Mouse (Mus musculus) retina, embryonic 14.5 days (tissue): ENCODE measurements around the gene Igf1r.

Source experiments
- DNase-seq: peaks from one replicate; pipeline ENCODE4 v3.0.0-alpha.2; 2015; ENCODE audit warnings: low spot score

The Igf1r gene

GRCm38 (mm10) chr7:68119605-68120004 is 167.0 kb downstream of the Igf1r start:
- DNase-seq = no peak

DNA sequence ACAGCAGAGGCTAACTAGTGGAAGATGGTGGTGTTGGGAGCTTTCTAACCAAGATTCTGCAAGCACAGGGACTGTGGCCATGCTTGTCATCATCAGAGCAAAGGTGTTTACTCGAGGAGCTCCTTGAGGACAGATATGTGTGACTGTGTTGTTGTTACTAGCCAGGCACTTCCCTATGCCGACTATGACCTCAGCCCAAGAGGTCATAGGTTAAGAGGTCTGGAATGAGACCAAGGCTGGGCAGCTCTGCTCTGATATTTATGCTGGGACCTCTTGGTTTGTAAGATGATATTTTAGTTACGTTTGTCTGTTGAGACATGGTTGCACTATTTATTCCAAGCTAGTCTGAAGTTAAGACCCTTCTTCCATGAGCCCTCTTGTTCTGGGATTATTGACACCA is 169.8 kb downstream of the Igf1r start:
- DNase-seq = no peak

GRCm38 (mm10) chr7:68125347-68125746 is 172.7 kb downstream of the Igf1r start:
- no peak for DNase-seq

DNA sequence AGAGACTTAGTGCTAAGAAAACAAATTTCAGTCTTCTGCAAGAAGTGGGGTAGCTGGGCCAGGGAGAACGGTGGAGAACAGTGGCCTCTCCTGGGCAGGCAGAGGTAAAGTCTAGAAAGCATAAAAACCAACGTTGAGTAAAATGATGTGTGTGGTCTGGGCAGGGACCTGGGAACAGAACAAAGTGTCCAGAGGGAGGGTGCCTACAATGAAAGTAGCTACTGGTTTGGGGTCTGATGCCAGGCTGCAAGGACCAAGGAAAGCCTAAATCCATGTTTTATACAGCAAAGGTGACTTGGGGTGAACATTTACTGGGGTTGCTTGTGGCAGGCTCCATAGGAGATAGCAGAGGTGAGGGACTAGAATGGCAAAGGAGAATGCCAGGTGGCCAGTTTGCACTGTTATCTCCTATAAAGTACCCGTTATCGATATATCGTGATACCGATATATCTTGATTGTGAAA is 175.2 kb downstream of the Igf1r start:
- DNase-seq = peak; percentile 60

DNA sequence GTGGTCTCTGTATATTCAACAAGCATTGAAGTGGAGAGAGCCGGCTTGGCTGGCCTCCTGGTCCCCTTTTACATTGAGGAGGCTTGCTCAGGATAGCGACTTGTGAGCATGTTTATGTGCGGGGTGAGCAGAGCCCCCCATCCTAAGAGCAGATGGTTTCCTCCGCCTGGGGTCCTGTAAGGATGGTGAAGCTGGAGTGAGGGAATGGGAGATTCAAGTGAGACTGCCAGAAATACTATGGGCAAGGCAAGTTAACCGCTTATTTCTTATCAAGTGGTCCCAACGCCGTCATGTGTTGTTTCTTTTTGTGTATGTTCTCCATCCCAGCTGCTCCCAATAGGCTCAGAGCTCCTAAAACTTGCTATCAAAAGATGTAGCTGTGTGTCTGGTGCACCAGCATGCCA is 175.6 kb downstream of the Igf1r start:
- peak; percentile 40 for DNase-seq

DNA sequence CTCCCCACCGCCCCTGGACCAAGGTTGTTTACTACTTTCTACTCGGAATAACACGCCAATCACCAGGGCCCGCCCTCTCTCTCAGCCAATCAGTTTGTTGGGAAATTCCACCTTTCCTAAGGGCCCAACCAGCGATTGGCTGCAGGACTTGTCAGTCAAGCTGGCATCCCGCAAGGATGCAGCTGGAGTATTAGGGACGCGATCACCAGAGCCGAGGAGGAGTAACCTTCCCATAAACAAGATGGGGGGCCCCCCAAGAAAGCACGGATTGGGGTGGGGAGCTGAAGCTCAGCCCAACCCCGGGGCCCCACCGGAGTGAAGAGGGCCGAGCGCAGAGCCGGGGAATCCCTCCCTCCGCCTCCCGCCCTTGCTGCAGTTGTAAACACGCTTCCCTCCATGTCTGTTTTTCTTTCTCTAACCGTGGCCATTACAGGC is 176.5 kb downstream of the Igf1r start:
- DNase-seq = peak; percentile 99

DNA sequence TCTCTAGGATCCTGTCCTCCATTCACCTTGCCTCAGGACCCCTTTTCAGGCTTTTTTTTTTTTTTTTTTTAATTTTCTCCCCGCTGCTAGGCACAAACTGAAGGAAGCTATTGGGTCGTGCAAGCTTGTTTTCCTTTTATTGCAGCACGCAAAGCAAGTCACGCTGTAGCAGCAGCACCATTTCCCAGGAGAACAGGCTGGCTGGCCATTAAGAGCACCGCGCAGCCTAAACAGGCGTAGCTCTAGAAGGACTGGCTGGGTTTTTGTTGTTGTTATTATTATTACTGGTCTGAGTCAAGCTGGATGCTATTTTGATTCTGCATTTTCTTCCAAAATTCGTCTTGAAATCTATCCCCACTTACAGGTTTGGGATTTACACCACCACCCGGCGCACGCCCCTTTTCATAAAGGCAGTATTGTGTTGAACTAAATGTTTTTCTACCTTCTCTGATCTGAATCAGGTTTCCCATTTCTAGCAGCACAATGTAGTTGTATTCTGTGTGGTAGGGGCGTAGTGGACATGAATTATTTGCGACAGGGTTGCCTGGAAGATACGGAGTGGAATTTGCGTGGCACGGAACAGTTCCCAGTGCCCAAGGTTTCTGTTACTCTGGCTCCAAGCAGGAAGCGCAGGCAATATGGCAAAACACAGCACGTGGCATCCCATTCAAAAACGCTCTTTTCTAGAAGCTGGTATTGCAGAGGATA is 177.1 kb downstream of the Igf1r start:
- peak; percentile 93 for DNase-seq

GRCm38 (mm10) chr7:68130950-68131580 is 178.4 kb downstream of the Igf1r start:
- no peak for DNase-seq

DNA sequence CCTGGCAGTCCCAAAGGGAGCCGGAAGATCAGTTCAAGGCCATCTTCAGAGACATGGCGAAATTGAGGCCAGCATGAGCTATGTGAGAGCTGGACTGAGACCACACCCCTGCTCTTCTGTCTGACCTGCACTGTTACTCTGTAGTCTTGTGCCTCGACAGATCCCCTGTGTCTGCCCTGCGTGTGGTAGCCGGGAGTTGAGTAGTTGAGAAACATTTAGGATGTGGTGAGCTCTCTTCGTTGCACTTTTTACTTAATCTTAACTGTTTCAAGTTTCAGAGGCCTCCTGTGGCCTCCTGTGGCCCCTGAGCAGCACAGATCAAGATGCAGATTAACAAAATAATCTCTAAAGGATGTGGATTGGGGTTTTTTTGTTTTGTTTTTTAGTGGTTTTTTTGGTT is 181.1 kb downstream of the Igf1r start:
- DNase-seq = no peak

- DNase-seq = no peak
Measured at GRCm38 (mm10) chr7:68134948-68135347, 182.3 kb downstream of the Igf1r start.

DNA sequence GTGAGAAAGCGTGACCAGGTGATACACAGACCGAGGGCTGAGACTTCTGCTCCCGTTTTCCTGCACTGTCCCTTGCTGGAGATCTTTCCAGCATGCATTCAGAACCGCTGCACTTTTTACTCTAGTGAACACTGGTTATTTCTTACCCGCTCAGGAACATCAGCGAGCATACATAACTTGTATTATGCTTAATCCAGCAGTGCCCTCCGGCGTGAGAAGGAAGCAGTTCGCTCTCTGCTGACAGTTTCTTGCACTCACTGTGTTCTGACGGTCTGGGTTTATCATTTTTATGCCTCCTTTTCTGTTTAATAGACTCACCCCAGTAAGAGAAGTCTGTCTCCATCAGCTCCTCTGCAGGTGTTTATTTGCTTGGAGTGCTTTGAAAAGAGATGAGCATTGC is 183.4 kb downstream of the Igf1r start:
- DNase-seq = no peak

- DNase-seq = no peak
Measured at GRCm38 (mm10) chr7:68139384-68139783, 186.8 kb downstream of the Igf1r start.

GRCm38 (mm10) chr7:68140041-68140807 is 187.6 kb downstream of the Igf1r start:
- DNase-seq = no peak

DNA sequence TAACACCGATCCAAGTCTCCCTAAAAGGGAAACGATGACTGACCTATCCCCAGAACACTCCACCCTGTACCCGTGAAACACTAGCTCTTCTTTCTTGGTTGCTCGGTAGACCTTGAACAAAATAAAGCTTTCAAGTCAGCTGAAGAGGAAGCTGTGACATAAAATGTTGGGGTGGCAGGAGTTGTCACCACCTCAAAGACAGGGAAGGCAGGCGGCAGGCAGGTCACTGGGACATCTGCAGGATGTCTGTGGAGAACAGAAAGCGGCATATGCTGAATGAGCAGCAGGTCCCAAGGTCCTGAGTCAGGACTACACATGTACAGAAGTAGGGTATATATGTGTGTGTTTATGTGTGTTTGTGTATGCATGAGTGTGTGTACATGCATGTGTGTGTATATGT is 191.6 kb downstream of the Igf1r start:
- DNase-seq = no peak

DNA sequence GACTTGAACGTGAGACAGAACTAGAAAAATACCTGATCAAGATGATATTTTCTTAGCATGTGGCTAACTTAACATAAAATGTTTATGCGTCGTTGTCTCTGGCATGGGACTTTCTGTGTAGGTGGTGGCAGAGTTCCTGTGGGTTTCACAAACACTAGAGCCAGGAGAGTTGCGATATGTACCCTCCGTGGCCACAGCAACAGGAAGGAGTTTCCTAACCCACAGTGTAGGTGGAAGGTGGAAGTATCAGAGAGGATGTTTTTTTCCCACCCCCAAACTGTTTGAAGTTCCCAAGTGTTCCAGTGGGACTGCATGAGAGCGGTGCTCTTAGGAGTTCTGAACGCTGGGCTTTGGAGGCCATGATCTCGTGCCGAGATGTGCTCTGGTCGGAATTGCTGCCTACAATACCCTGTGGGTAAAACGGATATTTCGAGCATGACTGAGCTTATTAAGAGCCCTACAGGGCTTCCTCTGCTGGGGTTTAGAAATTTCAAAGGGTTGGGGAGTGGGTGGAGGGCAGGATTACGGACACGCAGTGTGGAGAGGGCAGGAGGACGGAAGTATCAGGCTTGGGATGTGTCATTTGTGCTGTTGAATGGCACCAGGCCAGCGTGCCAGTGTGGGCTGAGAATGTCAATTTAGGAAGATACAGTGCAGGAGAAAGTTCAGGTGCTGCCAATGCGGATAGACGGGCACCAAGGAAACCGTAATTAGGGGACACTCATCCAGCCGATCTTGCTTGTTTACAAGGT is 195.8 kb downstream of the Igf1r start:
- peak; percentile 60 for DNase-seq

DNA sequence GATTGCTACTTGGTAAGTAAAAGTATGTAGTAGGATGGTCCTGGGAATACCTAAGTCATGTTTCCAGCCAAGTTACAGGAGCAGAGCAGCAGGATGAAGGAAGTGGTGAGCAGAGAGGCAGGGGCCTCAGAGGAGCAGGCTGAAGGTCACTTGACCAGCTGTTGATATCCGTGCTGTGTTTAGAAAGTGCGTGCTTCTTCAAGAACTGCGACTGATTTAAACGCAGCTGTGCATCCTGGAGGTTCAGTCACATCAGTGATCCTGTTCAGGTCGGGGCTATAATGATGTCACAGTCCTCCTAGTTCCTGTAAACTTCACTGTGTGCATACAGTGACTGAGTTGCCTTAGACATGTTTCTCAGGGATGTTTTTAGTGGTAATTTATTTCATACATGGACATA is 199.3 kb downstream of the Igf1r start:
- DNase-seq = no peak

DNA sequence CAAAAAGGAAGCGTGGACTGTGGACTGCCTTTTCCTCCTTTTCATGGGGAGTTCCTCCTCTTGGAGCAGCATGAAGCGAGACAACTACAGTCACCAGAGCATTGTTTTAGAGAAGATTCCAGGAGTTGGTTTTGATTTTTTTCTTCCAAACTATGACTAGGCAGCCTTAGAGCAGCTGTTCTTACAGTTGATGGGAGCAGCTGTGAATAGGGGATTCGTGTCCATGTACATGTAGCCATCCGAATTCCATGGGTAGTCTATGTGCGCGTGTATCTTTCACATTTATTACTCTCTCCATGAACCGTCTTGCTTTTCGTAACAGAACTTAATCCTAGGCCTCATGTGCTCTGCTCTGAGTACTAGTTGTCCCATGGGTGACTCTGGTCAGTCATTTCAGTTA is 199.8 kb downstream of the Igf1r start:
- no peak for DNase-seq

GRCm38 (mm10) chr7:68153269-68153668 is 200.6 kb downstream of the Igf1r start:
- DNase-seq = no peak

DNA sequence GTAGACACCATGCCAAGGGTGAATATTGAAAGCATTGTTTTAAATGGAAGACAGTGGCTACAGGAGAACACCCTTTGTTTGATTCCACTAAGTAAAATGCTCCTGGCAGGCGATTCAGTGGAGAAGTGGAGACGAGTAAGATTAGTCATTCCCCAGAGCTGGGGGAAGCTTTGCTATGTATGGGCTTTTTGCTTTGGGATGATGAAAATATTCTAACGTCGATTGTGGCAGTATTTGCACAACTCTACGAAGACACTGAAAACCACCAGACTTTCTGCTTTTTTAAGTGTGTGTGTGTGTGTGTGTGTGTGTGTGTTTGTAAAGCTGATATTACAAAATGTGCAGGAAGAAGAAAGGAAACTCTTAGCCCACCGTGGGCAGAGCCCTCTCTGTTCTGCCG is 202.0 kb downstream of the Igf1r start:
- no peak for DNase-seq

GRCm38 (mm10) chr7:68160094-68160791 is 207.6 kb downstream of the Igf1r start:
- no peak for DNase-seq

GRCm38 (mm10) chr7:68164074-68164473 is 211.4 kb downstream of the Igf1r start:
- DNase-seq = no peak

DNA sequence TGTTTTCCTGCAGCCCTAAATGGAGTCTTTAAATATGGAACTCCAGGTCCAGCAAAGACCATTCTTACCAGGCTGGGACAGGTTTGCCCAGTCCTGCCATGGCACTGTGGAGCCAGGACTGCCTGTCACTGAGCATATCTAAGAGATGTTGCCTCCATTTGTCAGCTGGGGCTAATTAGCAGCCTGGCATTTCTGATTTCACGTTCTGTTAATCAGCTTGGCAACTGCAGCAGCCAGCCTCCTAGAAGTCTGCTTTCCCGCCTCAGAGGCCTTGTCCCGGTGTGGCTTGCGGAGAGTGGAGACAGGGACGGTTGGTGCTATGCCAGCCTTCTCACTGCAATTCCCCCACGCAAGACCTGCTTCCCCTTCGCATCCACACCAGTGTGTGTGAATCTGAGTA is 220.1 kb downstream of the Igf1r start:
- no peak for DNase-seq
